Mouse (Mus musculus) kidney, embryonic 16.5 days (tissue): ENCODE data around the gene Wipf3. TPM values are rescaled to one million over a fixed set of nuclear protein-coding genes. Genes with fewer than 3 reads are reported as not detected.

Experiments
- ATAC-seq: fragments of 200-750 bp; cut with Nextera tagmentation; 2 replicates; pipeline ENCODE4 v1.8.0; 2017; ENCODE audit warnings: moderate TSS enrichment; ENCODE audit not compliant: low FRiP score, low TSS enrichment
- H3K27ac ChIP-seq: fragments of 300-500 bp; sonication (generic); 2 replicates; pipeline ENCODE4 v1.5.1; 2014; ENCODE audit warnings: low read length
- H3K27me3 ChIP-seq: fragments of 300-500 bp; sonication (generic); 2 replicates; pipeline ENCODE4 v1.6.1; 2014; ENCODE audit warnings: low read length, control low read depth, mixed read lengths; ENCODE audit not compliant: insufficient read depth
- H3K36me3 ChIP-seq: fragments of 300-500 bp; sonication (generic); 2 replicates; pipeline ENCODE4 v1.6.1; 2014; ENCODE audit warnings: low read length, control low read depth, mixed read lengths; ENCODE audit not compliant: insufficient read depth
- H3K4me1 ChIP-seq: fragments of 300-500 bp; sonication (generic); 2 replicates; pipeline ENCODE4 v1.6.1; 2014; ENCODE audit warnings: low read length, control low read depth, mixed read lengths; ENCODE audit not compliant: insufficient read depth
- H3K4me2 ChIP-seq: fragments of 300-500 bp; sonication (generic); replicated peaks from 2 replicates; pipeline ENCODE4 v1.6.1; 2014; ENCODE audit warnings: low read depth, low read length
- H3K4me3 ChIP-seq: fragments of 300-500 bp; sonication (generic); 2 replicates; pipeline ENCODE4 v1.5.1; 2014; ENCODE audit warnings: mild to moderate bottlenecking, low read length
- H3K9ac ChIP-seq: fragments of 300-500 bp; sonication (generic); replicated peaks from 2 replicates; pipeline ENCODE4 v1.6.1; 2014; ENCODE audit warnings: low read length
- H3K9me3 ChIP-seq: fragments of 300-500 bp; sonication (generic); 2 replicates; pipeline ENCODE4 v1.6.1; 2016; ENCODE audit warnings: low read length, control low read depth
- WGBS: fragments of 180-500 bp; shearing (Covaris S2); extraction: QIAGEN DNeasy Blood & Tissue Kit; methylation state at CpG from one replicate; pipeline ENCODE4 v1.1.7; 2014; 5-methylcytosine and 5-hydroxymethylcytosine counted together
- polyA plus RNA-seq: library from polyadenylated mRNA; unstranded; fragments of >200 nt; fragmentation: Nextera tagmentation; extraction: Ambion mirVana; gene quantifications from 2 replicates; pipeline ENCODE4 v1.2.1, GENCODE M21; 2015

Gene Wipf3
- polyA plus RNA-seq, 1 experiment from 2014 or later = 3.1 TPM

DNA sequence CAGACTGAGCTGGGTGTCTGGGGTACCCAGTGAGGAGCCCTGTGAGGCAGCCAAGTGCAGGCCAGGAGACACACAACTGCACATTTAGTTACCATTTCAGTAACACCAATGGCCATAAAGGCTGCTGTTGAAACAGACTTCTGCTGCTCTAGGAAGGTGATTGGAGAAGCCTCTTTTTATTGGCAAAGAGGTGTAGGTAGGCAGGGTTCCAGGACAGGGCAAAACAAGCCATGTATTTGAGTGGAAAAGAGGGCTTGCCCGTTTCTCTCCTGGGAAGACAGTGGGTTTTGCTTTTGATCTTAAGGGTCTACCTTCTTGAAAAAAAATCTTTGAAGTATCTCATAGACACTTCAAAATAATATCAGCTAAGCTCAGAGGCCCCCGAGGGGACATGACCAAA, 82.9 kb downstream of the Wipf3 start:
- Histone ChIP-seq H3K9me3 (no peaks in the 10 kb centered on the region), H3K9ac (no peak overlapping the region), H3K4me3 (no peak overlapping the region), H3K36me3 (no peaks in the 10 kb centered on the region), H3K4me2 (no peak overlapping the region), H3K27me3 (no peaks in the 10 kb centered on the region), H3K4me1 (peaks cover 13% of the 10 kb centered on the region), H3K27ac (no peak overlapping the region)
- ATAC-seq = no peak
- WGBS = 75% methylated on average over 2 of the region's 2 CpGs

DNA sequence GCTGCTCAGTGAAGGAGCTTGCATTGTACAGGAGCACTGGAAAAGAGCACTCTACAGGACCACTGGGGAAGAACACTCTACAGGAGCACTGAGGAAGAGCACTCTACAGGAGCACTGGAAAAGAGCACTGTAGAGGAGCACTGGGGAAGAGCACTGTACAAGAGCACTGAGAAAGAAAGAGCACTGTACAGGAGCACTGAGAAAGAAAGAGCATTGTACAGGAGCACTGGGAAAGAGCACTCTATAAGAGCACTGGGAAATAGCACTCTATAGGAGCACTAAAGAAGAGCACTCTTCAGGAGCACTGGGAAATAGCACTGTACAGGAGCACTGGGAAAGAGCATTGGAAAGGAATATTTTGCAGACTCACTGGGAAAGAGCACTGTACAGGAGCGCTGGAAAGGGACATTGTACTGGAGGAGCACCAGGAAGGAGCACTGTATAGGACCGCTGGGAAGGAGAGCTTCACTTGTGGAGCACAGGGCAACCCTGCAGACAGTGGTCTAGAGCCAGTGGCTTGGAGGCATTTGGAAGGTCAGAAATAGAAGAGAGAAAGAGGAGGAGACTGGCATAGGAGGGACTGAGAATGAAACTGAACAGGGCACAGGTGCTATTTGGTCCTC, 87.2 kb downstream of the Wipf3 start:
- H3K4me2 ChIP-seq = no peak overlapping the region
- no peak overlapping the region for H3K4me3 ChIP-seq
- H3K36me3 ChIP-seq = no peaks in the 10 kb centered on the region
- H3K9ac ChIP-seq = no peak overlapping the region
- H3K4me1 ChIP-seq = no peaks in the 10 kb centered on the region
- no peaks in the 10 kb centered on the region for H3K27me3 ChIP-seq
- no peak overlapping the region for H3K27ac ChIP-seq
- WGBS = 92% methylated on average over 2 of the region's 2 CpGs
- ATAC-seq = peak; percentile 29; the same call in 1 of the 2 replicates
- H3K9me3 ChIP-seq = no peaks in the 10 kb centered on the region

DNA sequence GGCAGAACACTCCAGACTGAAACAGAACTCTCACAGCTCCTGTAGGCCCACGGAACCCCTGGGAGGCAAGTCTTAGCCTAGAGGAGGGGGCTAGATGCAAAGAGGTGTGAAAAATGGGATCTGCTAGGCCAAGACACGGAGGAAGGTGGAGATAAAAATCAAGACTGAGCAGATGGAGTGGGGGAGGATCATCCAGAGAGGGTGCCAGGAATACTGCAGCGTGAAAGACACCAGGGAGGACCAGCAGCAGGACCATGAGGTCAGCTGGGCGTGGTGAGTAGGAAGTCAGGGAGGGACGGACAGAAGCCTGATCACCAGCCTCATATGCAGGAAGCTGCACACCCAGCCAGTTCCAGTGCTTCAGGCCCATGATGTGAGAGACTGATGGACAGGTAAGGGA, 89.4 kb downstream of the Wipf3 start:
- H3K9me3 ChIP-seq = no peaks in the 10 kb centered on the region
- no peak overlapping the region for H3K27ac ChIP-seq
- 37% methylated on average over 5 of the region's 5 CpGs for WGBS
- ATAC-seq = peak; percentile 19; the same call in 1 of the 2 replicates
- H3K27me3 ChIP-seq = no peaks in the 10 kb centered on the region
- H3K36me3 ChIP-seq = no peaks in the 10 kb centered on the region
- no peaks in the 10 kb centered on the region for H3K4me1 ChIP-seq
- no peak overlapping the region for H3K4me2 ChIP-seq
- H3K4me3 ChIP-seq = no peak overlapping the region
- no peak overlapping the region for H3K9ac ChIP-seq

DNA sequence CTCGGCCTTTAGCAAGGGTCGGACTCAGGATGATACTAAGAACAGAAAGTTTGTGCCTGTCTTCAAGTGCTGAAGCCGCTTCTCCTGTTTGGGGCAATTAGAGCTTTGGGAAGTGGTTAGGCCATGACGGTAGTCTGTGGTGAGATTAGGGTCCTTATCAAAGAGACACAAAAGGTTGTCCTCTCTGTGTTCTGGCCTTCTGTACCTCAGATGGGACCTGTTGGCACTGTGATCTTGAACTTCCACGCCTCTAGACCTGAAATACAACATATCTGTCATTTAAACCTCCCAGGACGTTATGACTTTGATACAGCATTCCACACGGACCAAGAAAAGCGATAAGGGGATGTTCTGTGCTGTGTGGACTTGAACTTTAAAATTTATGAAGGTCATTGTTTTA, 99.3 kb downstream of the Wipf3 start:
- no peaks in the 10 kb centered on the region for H3K9me3 ChIP-seq
- no peaks in the 10 kb centered on the region for H3K27me3 ChIP-seq
- H3K27ac ChIP-seq = no peak overlapping the region
- H3K4me3 ChIP-seq = no peak overlapping the region
- no peak for ATAC-seq
- H3K4me1 ChIP-seq = no peaks in the 10 kb centered on the region
- 81% methylated on average over 8 of the region's 8 CpGs for WGBS
- no peaks in the 10 kb centered on the region for H3K36me3 ChIP-seq
- no peak overlapping the region for H3K4me2 ChIP-seq
- H3K9ac ChIP-seq = no peak overlapping the region

DNA sequence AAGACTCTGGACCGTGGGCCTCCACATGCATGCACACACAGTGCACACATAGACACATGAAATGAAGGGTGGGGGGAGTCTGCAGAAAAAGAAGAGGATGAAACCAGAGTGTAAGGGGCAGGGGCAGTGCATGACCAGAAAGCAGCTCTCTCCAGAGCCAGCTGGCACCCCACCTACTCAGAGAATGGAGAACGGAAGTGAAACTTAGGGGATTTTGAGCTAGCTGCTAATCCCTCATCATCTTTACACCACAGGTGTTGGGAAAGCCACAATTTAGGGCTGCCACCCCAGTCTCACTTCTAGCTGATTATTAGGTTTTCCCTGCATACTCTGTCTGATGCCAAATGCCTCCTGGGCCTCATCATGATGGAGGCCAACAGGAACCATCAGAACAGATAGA, 100.8 kb downstream of the Wipf3 start:
- Histone ChIP-seq H3K36me3 (no peaks in the 10 kb centered on the region), H3K27me3 (no peaks in the 10 kb centered on the region), H3K4me1 (no peaks in the 10 kb centered on the region), H3K4me2 (no peak overlapping the region), H3K27ac (no peak overlapping the region), H3K9ac (no peak overlapping the region), H3K9me3 (no peaks in the 10 kb centered on the region), H3K4me3 (no peak overlapping the region)
- 95% methylated on average over 2 of the region's 2 CpGs for WGBS
- no peak for ATAC-seq

DNA sequence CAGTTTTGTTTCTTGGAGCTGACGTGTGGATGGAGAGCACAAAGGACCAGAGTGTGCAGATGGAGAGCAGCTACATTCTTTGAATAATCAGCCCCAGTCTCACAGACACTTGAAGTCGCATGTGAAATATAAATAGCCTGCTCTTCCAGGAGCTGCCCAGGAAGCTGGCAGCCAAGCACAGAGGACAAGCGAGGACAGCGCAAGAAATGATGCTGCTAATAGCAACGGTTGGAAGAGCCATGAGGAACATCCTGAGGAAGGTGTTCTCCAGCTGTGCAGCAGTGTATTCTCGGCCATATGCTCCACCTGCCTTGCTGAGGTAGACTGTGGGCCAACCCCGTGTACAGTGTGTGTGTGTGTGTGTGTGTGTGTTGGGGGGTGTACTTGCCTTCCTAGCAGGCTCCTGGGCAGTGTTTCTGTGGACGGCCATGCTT, 101.7 kb downstream of the Wipf3 start:
- Histone ChIP-seq H3K4me2 (no peak overlapping the region), H3K9ac (no peak overlapping the region), H3K4me1 (no peaks in the 10 kb centered on the region), H3K4me3 (no peak overlapping the region), H3K9me3 (no peaks in the 10 kb centered on the region), H3K27me3 (no peaks in the 10 kb centered on the region), H3K36me3 (no peaks in the 10 kb centered on the region), H3K27ac (no peak overlapping the region)
- WGBS = 74% methylated on average over 8 of the region's 8 CpGs
- no peak for ATAC-seq

DNA sequence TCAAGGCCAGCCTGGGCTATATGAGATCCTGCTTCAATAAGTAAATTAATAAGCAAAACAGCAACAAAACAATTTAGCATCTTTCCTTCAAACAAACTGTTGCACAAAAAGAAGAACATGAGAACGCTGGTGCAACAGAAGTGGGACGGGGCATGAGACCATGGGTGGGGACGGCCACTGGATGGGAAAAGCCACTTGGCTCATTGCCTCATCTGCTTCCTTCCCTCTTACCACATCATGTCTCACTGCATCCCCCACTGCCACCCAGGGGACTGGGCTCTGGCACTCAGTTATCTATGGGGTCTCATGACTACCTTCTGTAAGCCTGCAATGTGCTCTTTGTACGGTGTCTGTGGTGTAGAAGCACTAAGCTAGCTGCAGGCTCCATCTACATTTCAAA, 106.1 kb downstream of the Wipf3 start:
- no peaks in the 10 kb centered on the region for H3K9me3 ChIP-seq
- no peak overlapping the region for H3K4me2 ChIP-seq
- 91% methylated on average over 4 of the region's 4 CpGs for WGBS
- ATAC-seq = no peak
- no peak overlapping the region for H3K27ac ChIP-seq
- 0 out of 2 replicates have a peak, but pooled peaks cover 8% of the 10 kb centered on the region for H3K4me1 ChIP-seq
- no peaks in the 10 kb centered on the region for H3K36me3 ChIP-seq
- H3K4me3 ChIP-seq = no peak overlapping the region
- no peak overlapping the region for H3K9ac ChIP-seq
- H3K27me3 ChIP-seq = no peaks in the 10 kb centered on the region

DNA sequence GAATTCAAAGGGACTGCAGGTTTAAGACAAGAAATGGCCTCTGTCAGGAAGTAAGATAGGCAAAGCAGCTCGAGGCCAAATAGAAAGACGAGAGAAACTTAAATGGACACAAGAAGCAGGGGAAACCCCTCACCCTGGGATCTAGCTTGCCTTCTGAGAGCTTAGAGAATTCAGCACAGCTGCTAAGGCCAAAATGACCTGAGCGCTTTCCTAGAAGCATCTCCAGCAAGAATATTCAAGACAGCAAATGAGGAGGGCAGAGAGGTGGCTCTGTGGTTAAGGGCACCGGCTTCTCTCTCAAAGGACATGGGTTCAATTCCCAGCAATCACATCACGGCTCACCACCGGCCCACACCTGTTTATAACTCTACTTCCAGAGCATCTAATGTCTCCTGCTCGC, 107.7 kb downstream of the Wipf3 start:
- ATAC-seq = no peak
- Histone ChIP-seq H3K4me3 (no peak overlapping the region), H3K4me2 (no peak overlapping the region), H3K36me3 (no peaks in the 10 kb centered on the region), H3K9ac (no peak overlapping the region), H3K27me3 (no peaks in the 10 kb centered on the region), H3K4me1 (0 out of 2 replicates have a peak, but pooled peaks cover 8% of the 10 kb centered on the region), H3K9me3 (no peaks in the 10 kb centered on the region), H3K27ac (no peak overlapping the region)
- 81% methylated on average over 7 of the region's 7 CpGs for WGBS

DNA sequence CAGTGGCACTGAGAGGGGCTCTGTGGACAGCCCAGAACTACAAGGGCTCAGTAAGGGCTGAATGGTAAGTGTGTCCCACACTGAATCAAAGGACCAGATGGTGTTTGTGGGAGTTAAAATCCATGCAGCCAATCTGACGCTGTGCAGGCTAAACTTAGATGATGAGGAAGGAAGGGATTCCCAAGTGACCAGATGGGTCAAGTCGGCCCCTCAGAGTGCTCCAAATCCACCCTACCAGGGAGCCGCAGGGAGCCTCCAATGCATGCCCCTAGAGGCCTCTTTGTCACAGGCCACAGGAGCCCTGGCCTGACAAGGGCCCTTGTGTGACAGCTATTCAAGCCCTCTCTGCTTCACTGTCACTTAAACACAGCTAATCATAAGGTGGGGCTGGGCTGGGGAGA, 109.4 kb downstream of the Wipf3 start:
- no peak overlapping the region for H3K9ac ChIP-seq
- no peak overlapping the region for H3K4me3 ChIP-seq
- no peak overlapping the region for H3K4me2 ChIP-seq
- WGBS = 22% methylated on average over 3 of the region's 3 CpGs
- no peak for ATAC-seq
- H3K9me3 ChIP-seq = no peaks in the 10 kb centered on the region
- H3K27ac ChIP-seq = no peak overlapping the region
- 0 out of 2 replicates have a peak, but pooled peaks cover 8% of the 10 kb centered on the region for H3K4me1 ChIP-seq
- no peaks in the 10 kb centered on the region for H3K36me3 ChIP-seq
- H3K27me3 ChIP-seq = no peaks in the 10 kb centered on the region

DNA sequence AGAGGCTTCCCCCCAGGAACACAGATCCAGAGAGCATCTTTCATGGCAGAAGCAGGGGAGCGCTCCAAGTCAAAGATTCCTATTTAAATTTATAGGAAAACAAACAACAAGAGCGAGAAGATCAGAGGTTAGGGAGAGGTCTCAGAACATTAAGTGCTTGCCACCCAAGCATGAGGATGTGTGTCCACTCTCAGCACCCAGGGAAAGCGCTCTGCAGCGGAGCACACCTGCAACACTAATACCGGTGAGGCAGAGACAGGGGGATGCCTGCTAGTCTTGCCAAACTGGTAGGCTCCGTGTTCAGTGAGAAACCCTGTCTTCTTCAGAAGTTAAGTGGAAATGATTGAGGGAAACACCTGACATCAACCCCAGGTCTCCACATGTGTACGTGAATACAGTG, 110.0 kb downstream of the Wipf3 start:
- Histone ChIP-seq H3K4me3 (no peak overlapping the region), H3K36me3 (no peaks in the 10 kb centered on the region), H3K4me1 (0 out of 2 replicates have a peak, but pooled peaks cover 8% of the 10 kb centered on the region), H3K4me2 (no peak overlapping the region), H3K27me3 (no peaks in the 10 kb centered on the region), H3K27ac (no peak overlapping the region), H3K9me3 (no peaks in the 10 kb centered on the region), H3K9ac (no peak overlapping the region)
- ATAC-seq = no peak
- WGBS = 70% methylated on average over 7 of the region's 7 CpGs
